Mouse (Mus musculus): ENCODE results near the gene 1700018F24Rik. TPM values are rescaled to one million over a fixed set of nuclear protein-coding genes. Genes with fewer than 3 reads are reported as not detected.
A peak's percentile ranks its signal among the peaks of the same experiment; 100 is the strongest.
"Not testable (repeated sequence)": the region's sequence is repeated elsewhere in the genome, so short reads cannot be mapped to it uniquely, and the experiment has no call there.

1700018F24Rik gene
- polyA plus RNA-seq, 1 experiment from 2014 or later, result not detected

DNA sequence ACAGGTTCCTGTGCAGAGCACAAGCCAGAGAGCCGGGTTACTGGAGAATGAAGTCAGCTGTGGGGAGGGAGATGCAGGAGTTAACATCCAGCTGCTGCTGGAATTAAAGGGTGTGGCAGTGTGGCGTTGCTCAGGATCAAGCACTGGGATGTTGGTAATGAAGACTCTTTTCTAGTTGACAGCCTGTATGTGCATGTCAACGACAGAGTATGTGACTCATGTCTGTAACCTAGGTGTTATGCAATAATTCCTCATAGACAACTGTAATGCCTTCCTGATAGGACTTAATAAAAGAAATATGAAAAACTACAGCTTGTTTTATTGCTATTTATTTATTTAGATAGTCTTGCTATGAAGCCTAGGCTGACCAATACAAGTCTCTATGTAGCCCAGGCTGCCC, 26.1 kb downstream of the 1700018F24Rik start:
- no peak for DNase-seq (ENCODE audit: low spot score)
- 67% methylated on average over 3 of the region's 3 CpGs for WGBS
- no peaks in the 10 kb centered on the region for H3K4me1 ChIP-seq (replicated peaks; ENCODE audit: control insufficient read depth, insufficient read depth, low read length)
- no peak overlapping the region for H3K4me3 ChIP-seq (ENCODE audit: low read depth, low read length)
- no peaks in the 10 kb centered on the region for H3K36me3 ChIP-seq (ENCODE audit: control insufficient read depth, insufficient read depth, low read length)
- H3K27ac ChIP-seq (ENCODE audit: low read depth, low read length), result no peak overlapping the region
- no peaks in the 10 kb centered on the region for H3K9me3 ChIP-seq (ENCODE audit: control insufficient read depth, low read length)
- no peaks in the 10 kb centered on the region for H3K27me3 ChIP-seq (ENCODE audit: control insufficient read depth, insufficient read depth, low read length)
- ATAC-seq (replicated peaks; ENCODE audit: low FRiP score), result no peak
- H3K9ac ChIP-seq (ENCODE audit: low read length), result no peak overlapping the region
- H3K4me2 ChIP-seq (ENCODE audit: low read depth, low read length, severe bottlenecking), result no peak overlapping the region

DNA sequence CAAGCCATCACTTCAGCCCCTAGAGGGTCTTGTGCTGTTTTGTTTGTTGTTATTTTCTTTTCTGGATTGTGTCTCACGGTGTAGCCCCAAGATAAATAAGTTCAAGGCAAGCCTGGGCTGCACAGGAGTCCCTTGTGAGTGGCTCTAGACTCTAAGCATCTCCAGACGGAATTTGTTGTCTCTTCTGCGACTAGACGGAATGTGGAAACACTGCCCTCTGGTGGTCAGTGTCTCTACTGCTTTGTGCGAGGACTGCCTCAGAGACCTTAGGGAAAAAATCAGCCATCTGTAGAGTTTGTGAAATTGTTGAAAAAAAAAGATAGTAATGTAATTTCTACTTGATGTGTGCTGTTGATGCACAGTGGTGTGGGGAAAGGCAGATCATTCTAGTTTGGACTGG, 26.9 kb downstream of the 1700018F24Rik start:
- Histone ChIP-seq H3K36me3 (ENCODE audit: control insufficient read depth, insufficient read depth, low read length) (no peaks in the 10 kb centered on the region), H3K27me3 (ENCODE audit: control insufficient read depth, insufficient read depth, low read length) (no peaks in the 10 kb centered on the region), H3K9me3 (ENCODE audit: control insufficient read depth, low read length) (no peaks in the 10 kb centered on the region), H3K4me1 (replicated peaks; ENCODE audit: control insufficient read depth, insufficient read depth, low read length) (no peaks in the 10 kb centered on the region), H3K4me2 (ENCODE audit: low read depth, low read length, severe bottlenecking) (no peak overlapping the region), H3K27ac (ENCODE audit: low read depth, low read length) (no peak overlapping the region), H3K4me3 (ENCODE audit: low read depth, low read length) (no peak overlapping the region), H3K9ac (ENCODE audit: low read length) (no peak overlapping the region)
- DNase-seq (ENCODE audit: low spot score), result peak; percentile 84
- 2% methylated on average over 5 of the region's 5 CpGs for WGBS
- ATAC-seq (replicated peaks; ENCODE audit: low FRiP score), result no peak; the same call in 1 of the 2 replicates

DNA sequence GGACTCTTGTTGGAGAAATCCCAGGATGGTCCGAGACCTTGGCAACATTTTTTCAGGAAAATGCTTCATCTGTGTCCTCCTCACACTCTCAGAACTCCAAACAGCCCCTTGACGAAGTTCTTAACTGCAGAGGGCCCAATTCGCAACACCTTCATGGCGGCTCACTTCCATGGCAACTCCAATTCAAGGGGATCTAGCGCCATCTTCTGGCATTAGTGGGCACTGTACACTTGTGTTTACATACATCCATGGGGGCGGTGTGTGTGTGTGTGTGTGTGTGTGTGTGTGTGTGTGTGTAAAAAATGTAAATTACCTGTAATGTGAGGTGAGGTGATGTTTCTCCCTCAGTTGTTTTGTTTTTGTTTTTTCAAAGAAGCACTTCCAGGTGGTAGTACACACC, 28.6 kb downstream of the 1700018F24Rik start:
- no peak overlapping the region for H3K27ac ChIP-seq (ENCODE audit: low read depth, low read length)
- peak; percentile 63 for DNase-seq (ENCODE audit: low spot score)
- H3K4me3 ChIP-seq (ENCODE audit: low read depth, low read length), result no peak overlapping the region
- 45% methylated on average over 6 of the region's 6 CpGs for WGBS
- no peaks in the 10 kb centered on the region for H3K36me3 ChIP-seq (ENCODE audit: control insufficient read depth, insufficient read depth, low read length)
- no peak overlapping the region for H3K4me2 ChIP-seq (ENCODE audit: low read depth, low read length, severe bottlenecking)
- no peaks in the 10 kb centered on the region for H3K4me1 ChIP-seq (replicated peaks; ENCODE audit: control insufficient read depth, insufficient read depth, low read length)
- H3K9me3 ChIP-seq (ENCODE audit: control insufficient read depth, low read length), result no peaks in the 10 kb centered on the region
- H3K9ac ChIP-seq (ENCODE audit: low read length), result no peak overlapping the region
- ATAC-seq (replicated peaks; ENCODE audit: low FRiP score), result no peak
- H3K27me3 ChIP-seq (ENCODE audit: control insufficient read depth, insufficient read depth, low read length), result no peaks in the 10 kb centered on the region

DNA sequence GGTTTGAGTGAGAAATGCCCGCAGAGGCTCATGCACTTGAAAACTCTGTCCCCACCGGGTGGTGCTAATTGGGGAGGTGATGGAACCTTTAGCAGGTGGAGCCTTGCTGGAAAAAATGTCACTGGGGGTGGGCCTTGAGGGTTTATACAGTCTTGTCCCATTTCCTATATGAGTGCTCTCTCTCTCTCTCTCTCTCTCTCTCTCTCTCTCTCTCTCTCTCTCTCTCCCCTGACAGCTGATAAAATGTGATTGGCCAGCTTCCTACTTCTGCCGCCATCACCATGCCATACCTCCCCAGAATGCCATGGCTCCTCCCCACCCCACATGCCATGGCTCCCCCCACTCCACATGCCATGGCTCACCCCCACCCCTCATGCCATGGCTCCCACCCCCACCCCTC, 32.3 kb downstream of the 1700018F24Rik start:
- Histone ChIP-seq H3K4me2 (ENCODE audit: low read depth, low read length, severe bottlenecking) (no peak overlapping the region), H3K36me3 (ENCODE audit: control insufficient read depth, insufficient read depth, low read length) (no peaks in the 10 kb centered on the region), H3K9me3 (ENCODE audit: control insufficient read depth, low read length) (no peaks in the 10 kb centered on the region), H3K4me3 (ENCODE audit: low read depth, low read length) (no peak overlapping the region), H3K27me3 (ENCODE audit: control insufficient read depth, insufficient read depth, low read length) (no peaks in the 10 kb centered on the region), H3K9ac (ENCODE audit: low read length) (no peak overlapping the region), H3K27ac (ENCODE audit: low read depth, low read length) (no peak overlapping the region), H3K4me1 (replicated peaks; ENCODE audit: control insufficient read depth, insufficient read depth, low read length) (no peaks in the 10 kb centered on the region)
- no peak for ATAC-seq (replicated peaks; ENCODE audit: low FRiP score)
- DNase-seq (ENCODE audit: low spot score), result no peak
- 62% methylated on average over 3 of the region's 3 CpGs for WGBS

DNA sequence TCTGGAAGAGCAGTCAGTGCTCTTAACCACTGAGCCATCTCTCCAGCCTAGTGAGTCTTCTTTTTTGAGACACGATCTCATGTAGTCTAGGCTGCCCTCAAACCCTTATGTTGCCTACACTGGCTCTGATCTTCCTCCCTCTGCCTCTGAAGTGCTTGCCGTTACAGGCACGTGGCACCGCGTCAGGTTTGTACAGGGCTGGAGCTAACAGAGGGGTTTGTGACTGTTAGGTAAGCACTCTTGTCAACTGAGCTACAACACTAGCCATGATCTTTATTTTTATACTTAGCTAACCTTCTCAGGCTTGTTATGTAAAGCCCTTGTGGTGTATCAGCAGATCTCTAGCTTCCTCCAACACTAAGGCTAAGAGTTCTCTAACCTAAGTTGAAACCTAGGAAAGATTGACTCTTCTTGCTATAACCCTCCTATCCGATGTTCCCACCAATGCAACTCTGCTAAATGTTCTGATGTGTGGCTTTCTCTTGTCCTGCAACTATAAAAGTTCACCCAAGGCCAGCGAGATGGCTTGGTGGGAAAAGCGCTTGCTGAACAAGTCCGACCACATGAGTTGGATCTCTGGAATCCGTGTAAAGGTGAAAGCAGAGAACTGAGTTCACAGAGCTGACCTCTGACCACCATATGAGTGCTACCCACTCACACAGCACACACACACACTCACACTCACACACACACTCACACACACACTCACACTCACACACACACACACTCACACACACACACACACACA, 39.2 kb downstream of the 1700018F24Rik start:
- H3K4me1 ChIP-seq (replicated peaks; ENCODE audit: control insufficient read depth, insufficient read depth, low read length), result peaks cover 9% of the 10 kb centered on the region
- H3K27me3 ChIP-seq (ENCODE audit: control insufficient read depth, insufficient read depth, low read length), result no peaks in the 10 kb centered on the region
- H3K36me3 ChIP-seq (ENCODE audit: control insufficient read depth, insufficient read depth, low read length), result no peaks in the 10 kb centered on the region
- H3K27ac ChIP-seq (ENCODE audit: low read depth, low read length), result no peak overlapping the region
- 93% methylated on average over 10 of the region's 10 CpGs for WGBS
- no peak overlapping the region for H3K9ac ChIP-seq (ENCODE audit: low read length)
- H3K4me3 ChIP-seq (ENCODE audit: low read depth, low read length), result no peak overlapping the region
- no peaks in the 10 kb centered on the region for H3K9me3 ChIP-seq (ENCODE audit: control insufficient read depth, low read length)
- DNase-seq (ENCODE audit: low spot score) (no peak), ATAC-seq (replicated peaks; ENCODE audit: low FRiP score) (no peak)
- H3K4me2 ChIP-seq (ENCODE audit: low read depth, low read length, severe bottlenecking), result no peak overlapping the region

DNA sequence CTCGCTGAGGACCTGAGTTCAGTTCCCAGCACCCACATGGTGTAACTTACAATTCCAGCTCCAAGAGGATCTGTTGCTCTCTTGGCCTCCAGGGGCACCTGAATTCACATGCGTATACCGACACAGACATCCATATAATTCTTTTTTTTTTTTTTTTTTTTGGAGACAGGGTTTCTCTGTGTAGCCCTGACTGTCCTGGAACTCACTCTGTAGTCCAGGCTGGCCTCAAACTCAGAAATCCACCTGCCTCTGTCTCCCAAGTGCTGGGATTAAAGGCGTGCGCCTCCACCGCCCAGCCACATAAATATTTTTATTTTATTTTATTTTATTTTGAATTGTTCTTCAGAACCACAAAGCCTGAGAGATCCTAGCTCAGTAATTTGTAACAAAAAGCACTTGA, 40.4 kb downstream of the 1700018F24Rik start:
- not testable (repeated sequence) for DNase-seq (ENCODE audit: low spot score); H3K27ac ChIP-seq (ENCODE audit: low read depth, low read length); H3K36me3 ChIP-seq (ENCODE audit: control insufficient read depth, insufficient read depth, low read length); H3K9me3 ChIP-seq (ENCODE audit: control insufficient read depth, low read length); H3K27me3 ChIP-seq (ENCODE audit: control insufficient read depth, insufficient read depth, low read length); H3K4me1 ChIP-seq (replicated peaks; ENCODE audit: control insufficient read depth, insufficient read depth, low read length)
- Histone ChIP-seq H3K4me3 (ENCODE audit: low read depth, low read length) (peak overlapping the region; percentile 71), H3K9ac (ENCODE audit: low read length) (peak overlapping the region; percentile 80), H3K4me2 (ENCODE audit: low read depth, low read length, severe bottlenecking) (peak overlapping the region; percentile 92)
- WGBS, result 53% methylated on average over 6 of the region's 6 CpGs
- ATAC-seq (replicated peaks; ENCODE audit: low FRiP score), result peak; percentile 6; the same call in 1 of the 2 replicates

DNA sequence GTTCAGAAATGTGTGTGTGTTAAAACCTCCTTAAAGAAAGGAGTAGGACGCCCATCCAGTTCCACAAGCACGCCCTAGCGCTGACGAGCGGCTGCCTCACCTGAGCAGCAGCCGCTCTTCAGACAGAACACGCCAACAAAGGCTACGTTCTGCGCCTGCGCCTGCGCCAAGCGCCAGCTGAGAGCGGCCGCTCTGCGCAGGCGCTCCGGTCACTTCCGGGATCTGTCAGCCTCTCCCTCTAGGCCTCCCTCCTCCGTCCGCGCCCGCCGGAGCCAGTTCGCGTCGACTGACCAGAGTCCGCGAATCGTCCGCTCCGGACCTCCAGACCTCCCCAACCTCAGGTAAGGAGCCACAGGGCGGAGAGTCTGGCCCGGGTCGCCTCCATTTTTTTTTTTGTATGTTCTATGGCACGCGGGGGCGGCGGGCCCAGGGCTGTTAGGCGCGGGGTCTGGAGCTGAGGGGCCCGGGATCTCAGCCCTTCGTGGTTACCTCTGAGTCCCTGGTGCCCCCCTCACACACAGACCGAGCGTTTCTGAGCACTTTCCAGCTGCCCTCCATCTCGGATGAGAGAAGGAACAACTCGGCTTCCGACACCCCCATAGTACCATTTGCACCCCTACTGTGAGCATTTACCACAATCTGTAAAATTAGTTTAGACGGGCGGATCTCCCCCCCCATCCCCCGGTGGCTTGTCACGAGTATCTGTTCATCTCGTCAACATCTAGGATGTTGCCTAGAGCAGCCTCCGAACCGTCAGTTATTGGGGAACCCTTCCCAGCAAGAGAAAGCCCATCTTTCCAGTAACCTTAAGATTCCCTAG, 41.1 kb downstream of the 1700018F24Rik start, which contains the start of the genes Arpc1a and Kpna7:
Gene Arpc1a (plus strand): TSS at position 199 of the 820 bp plus-strand sequence.
Gene Kpna7 (minus strand): TSS at position 399 of the 820 bp plus-strand sequence.
- no peak within 1 kb of the TSS for H3K27ac ChIP-seq (ENCODE audit: low read depth, low read length)
- H3K4me1 ChIP-seq (replicated peaks; ENCODE audit: control insufficient read depth, insufficient read depth, low read length), result peaks cover 9% of the 10 kb centered on the region
- peak within 1 kb of the TSS; percentile 80 for H3K9ac ChIP-seq (ENCODE audit: low read length)
- under 1% methylated on average over 54 of the region's 54 CpGs for WGBS
- peak; percentile 95 for DNase-seq (ENCODE audit: low spot score)
- H3K36me3 ChIP-seq (ENCODE audit: control insufficient read depth, insufficient read depth, low read length), result no peaks in the 10 kb centered on the region
- H3K4me3 ChIP-seq (ENCODE audit: low read depth, low read length), result peak within 1 kb of the TSS; percentile 71
- no peaks in the 10 kb centered on the region for H3K27me3 ChIP-seq (ENCODE audit: control insufficient read depth, insufficient read depth, low read length)
- peak; percentile 97 for ATAC-seq (replicated peaks; ENCODE audit: low FRiP score)
- peak within 1 kb of the TSS; percentile 92 for H3K4me2 ChIP-seq (ENCODE audit: low read depth, low read length, severe bottlenecking)
- H3K9me3 ChIP-seq (ENCODE audit: control insufficient read depth, low read length), result no peaks in the 10 kb centered on the region

DNA sequence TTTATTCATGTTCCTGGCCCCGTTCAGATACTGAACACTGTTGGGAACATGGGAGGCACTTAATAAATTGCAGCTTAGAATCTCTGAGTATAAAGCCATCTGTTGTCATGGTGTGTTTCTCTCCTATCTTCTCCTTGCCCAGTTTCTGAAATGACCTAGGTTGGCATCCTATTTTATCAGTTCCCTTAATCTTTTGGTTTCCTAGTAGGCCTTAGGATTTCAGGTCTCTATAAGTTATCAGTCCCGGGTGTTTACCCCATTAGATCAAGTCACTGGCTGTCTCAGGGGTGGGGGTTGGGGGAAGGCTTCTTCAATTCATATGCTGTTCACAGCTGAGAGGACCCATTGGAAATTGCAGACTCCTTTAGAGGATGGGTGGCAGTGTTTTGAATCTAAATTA, 42.0 kb downstream of the 1700018F24Rik start:
- peak overlapping the region; percentile 80; the same call in 1 of the 2 replicates for H3K9ac ChIP-seq (ENCODE audit: low read length)

More for the DNA sequence above, 42.0 kb downstream of the 1700018F24Rik start:
- 84% methylated on average over 2 of the region's 2 CpGs for WGBS
- Histone ChIP-seq H3K36me3 (ENCODE audit: control insufficient read depth, insufficient read depth, low read length) (no peaks in the 10 kb centered on the region), H3K4me1 (replicated peaks; ENCODE audit: control insufficient read depth, insufficient read depth, low read length) (peaks cover 9% of the 10 kb centered on the region), H3K4me3 (ENCODE audit: low read depth, low read length) (peak overlapping the region; percentile 71), H3K9me3 (ENCODE audit: control insufficient read depth, low read length) (no peaks in the 10 kb centered on the region), H3K4me2 (ENCODE audit: low read depth, low read length, severe bottlenecking) (peak overlapping the region; percentile 92), H3K27ac (ENCODE audit: low read depth, low read length) (no peak overlapping the region), H3K27me3 (ENCODE audit: control insufficient read depth, insufficient read depth, low read length) (no peaks in the 10 kb centered on the region)
- ATAC-seq (replicated peaks; ENCODE audit: low FRiP score) (no peak), DNase-seq (ENCODE audit: low spot score) (no peak)

Measured in forebrain, embryonic 11.5 days (tissue).